Mouse (Mus musculus): ENCODE measurements around the gene Amz1.

Amz1 gene

GRCm38 (mm10) chr5:140723822-140724221, at the start of gene Amz1:
Amz1 (plus strand) TSS chr5:140724127.
- DNase-seq (ENCODE audit: low read depth, low spot score) = no peak

DNA sequence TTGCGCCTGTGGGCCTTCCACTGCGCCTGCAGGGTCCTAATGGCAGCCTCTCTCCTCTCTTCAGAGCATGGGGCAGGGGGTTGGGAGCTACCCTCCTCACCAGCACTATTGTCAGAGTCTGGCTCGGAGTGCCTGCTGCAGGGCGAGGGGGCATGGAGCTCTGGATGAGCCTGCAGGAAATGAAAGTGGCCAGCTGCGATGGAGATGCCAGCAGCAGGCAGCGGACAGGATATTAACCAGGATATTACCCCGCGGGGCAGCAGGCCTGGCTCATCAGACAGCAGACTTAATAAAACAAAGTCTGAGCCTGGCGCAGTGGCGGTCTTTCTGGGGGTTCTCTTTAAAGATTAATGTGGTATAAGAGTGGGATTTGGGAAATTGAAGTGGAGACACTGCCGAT, 48.8 kb upstream of the Amz1 start:
- no peak for DNase-seq (ENCODE audit: low read depth, low spot score)

DNA sequence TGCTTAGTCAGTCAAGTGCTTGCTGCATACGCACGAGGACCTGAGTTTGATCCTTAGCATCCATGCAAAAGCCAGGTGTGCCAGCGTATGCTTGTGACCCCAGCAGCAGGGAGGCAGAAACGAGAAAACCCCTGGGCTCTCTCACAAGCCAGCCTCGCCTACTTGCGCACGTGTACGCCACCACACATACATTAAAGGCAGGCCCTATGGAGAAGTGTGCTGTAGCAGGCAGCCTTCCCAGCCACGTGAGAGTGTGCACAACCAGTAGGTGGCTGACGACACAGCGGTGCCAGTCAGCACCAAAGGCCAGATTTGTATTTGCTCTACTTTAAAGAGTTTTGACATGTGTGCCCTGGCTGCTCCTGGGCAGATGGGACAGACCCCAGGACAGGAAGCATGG, 48.3 kb upstream of the Amz1 start:
- no peak for DNase-seq (ENCODE audit: low read depth, low spot score)

DNA sequence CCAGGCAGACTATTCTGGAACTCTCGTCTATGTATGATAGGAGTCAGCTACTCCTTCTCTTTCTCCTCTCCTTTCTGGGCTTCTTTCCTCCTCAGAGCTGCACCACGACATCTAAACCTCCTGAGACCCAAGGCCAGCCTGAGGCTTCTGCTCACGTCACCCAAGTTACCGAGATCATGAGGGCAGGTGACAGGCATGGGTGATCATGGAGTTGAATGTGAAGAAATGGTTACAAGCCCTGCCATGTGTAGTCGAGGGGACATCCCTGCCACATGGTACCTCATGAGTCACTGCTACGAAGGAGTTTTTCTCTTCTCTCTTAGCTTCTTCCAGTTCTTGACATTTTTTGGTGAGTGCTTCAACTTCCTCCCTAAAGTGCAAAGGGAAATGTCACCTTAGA, 46.8 kb upstream of the Amz1 start:
- no peak for DNase-seq (ENCODE audit: low read depth, low spot score)

DNA sequence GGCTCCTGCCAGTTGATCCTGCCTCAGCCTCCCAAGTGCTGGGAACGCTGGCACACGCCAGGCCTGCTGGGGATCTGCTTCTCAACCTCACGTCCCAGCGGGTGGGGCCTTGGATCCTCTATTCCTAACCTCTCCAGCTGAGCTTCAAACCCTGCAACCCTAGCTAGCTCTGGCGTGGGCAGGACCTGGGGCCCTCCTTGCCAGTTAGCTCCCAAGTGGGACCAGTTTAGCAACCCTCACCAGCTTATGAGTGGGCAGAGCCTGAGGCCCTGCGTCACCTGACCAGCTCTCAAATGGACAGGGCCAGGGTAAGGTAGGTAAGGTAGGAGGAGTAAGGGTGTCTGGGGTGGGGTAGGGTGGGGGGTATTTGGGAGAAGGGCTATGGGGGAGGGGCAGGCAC, 43.9 kb upstream of the Amz1 start:
- no peak for DNase-seq (ENCODE audit: low read depth, low spot score)

DNA sequence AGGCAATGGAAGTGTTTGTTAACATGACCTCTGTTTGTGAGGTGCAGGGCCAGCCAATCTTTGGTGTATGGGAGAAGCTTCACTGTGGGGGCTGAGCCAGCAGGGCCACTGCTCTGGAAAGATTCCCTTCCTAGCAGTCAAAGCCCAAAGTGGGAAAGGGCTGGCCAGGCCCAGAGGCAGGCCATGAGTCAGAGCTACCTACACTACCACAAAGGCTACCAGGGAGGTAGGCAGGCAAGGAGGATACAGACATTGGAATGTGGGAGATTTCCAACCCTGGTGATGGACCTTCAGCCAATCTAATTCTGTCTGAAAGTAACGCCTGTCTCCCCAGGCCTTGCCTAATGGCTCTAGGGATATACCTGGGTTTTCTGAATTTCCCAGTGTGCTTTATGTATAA, 43.0 kb upstream of the Amz1 start:
- DNase-seq (ENCODE audit: low read depth, low spot score) = no peak

- DNase-seq (ENCODE audit: low read depth, low spot score) = no peak
These were observed 41.8 kb upstream of the Amz1 start for GRCm38 (mm10) chr5:140682113-140682512.

DNA sequence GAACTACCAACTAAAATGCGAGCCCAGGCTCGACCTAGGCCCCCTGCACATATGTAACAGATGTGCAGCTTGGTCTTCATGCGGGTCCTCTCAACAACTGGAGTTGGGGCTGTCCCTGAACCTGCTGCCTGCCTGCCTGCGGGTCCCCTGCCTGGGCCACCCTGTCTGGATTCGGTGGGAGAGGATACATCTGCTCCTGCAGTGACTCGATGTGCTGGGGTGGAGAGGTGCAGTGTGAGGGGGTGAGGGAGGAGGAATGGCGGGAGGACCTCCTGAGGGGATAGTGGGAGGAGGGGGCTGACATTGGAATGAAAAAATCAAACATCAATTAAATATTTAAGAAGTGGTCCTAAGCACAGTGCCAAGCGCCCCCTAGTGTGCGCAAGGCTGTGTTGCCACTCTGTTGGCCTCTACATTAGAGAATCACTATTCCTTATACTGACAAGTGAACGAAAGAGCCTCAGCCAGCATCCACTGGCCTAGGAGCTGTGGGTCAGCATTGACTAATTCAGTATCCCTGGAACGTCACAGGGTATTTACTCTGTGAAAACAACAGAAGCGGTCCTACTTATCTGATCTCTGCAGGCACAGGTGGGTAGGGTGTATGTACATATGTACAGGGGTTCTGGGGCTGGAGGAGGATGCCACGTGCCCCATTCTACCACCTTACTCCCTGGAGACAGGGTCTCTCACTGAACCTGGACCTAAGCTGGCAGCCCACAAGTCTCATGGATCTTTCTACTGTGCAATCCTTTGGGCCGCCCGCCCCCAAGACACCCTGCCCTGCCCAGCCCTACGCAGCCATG, 39.4 kb upstream of the Amz1 start:
- peak; percentile 48 for DNase-seq (ENCODE audit: low read depth, low spot score)

DNA sequence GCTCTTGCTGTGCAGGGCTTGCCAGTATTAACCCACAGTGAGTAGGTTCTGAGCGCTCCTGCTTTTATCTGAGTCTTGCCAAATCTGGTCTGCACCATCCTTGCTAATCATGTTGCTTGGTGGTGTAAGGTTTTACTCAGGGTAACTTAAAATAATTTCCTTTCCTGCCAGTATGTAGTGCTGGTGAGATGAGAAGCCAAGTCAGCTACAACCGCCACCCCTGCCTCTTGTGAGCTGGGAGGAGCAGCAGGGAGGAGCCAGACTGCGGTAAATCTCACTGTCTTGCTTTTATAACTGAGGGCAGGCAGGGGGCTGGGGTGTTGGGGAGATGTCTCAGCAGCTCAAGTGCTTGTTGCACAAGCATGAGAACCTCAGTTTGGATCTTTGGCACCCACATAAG, 35.5 kb upstream of the Amz1 start:
- no peak for DNase-seq (ENCODE audit: low read depth, low spot score)

GRCm38 (mm10) chr5:140695987-140696386, 27.9 kb upstream of the Amz1 start:
- no peak for DNase-seq (ENCODE audit: low read depth, low spot score)

GRCm38 (mm10) chr5:140699776-140700175, 24.2 kb upstream of the Amz1 start:
- no peak for DNase-seq (ENCODE audit: low read depth, low spot score)

DNA sequence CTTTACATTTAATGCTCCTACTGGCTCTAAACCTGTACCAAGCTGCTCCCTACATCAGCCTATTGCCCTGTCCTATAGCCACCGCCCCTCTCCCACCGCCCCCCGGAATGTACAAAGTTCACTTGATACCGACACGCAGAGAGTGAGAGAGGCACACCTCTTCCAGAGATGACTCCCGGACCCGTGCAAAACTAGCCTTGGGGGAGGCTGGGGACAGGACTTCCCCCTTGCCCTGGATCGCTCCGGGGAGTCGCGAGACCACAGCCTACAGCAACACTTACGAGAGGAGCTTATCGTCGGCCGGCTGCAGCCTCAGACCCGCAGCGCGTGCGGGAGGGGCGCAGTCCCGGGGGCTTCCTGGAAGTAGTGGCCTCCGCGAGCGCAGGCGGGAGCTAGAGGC, 22.3 kb upstream of the Amz1 start:
- DNase-seq (ENCODE audit: low read depth, low spot score) = no peak

DNA sequence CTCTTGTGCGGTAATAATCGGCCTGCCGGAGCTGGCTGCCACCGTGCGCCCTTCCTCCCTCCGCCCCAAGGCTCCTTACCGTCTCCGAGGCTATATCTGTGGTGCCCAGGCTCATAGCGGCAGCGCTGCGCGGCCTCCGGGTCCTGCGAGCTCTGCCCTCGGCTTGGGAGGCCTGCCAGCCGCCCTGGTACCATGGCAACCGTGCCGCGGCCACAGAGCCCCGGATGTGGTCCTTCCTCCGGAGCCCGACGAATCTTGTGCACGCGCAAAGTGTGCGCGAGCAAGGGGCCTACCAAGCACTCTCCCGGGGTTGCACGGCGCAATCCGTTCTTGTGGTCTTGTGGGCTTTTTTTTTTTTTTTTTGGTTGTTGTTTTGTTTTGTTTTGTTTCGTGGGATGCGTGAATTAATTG, 21.8 kb upstream of the Amz1 start, which contains the start of gene Iqce:
Gene Iqce, minus strand, starts transcription at position 276 of the 411 bp plus-strand sequence.
- peak; percentile 95 for DNase-seq (ENCODE audit: low read depth, low spot score)

GRCm38 (mm10) chr5:140702618-140703175, 21.2 kb upstream of the Amz1 start:
- peak; percentile 22 for DNase-seq (ENCODE audit: low read depth, low spot score)

- no peak for DNase-seq (ENCODE audit: low read depth, low spot score)
These were observed 20.2 kb upstream of the Amz1 start for GRCm38 (mm10) chr5:140703480-140704377.

DNA sequence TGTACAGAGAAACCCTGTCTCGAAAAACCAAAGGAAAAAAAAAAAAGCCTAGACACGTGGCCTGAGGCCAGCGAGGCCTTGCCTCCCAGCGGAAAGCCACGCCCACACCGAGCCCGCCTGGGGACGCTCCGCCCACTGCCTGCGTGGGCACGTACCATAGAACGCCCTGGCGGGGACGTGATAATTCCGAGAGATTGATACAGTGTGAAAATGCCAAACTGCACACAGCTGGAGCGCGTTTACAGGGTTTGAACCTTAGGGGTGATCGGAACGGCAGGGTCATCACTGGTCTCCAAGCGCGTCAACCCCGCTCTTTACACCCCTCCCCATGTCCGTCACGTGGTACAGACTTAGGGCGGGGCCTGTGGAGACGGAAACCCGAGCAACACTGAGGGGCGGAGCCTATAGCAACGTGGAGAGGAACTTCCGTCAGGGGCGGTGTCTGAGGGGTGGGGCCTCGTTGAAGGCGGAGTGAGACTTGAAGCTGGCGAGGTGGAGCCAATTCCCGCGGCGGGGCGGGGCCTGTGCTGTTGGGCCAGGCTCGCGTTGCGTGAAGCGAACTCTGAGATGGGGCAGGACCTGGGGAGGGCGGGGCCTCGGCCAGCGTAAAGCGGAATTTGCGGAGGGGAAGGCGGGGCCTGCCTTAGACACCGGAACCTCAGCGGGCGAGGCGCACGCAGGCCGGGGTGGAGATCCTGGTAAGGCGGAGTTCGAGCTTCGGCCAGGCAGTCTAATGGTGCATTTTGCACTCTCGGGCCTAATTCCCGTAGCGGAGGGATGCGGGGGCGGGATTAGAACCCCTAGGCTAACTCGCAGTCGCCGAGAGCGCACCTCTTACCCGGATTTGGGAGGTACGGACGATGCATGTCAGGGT, 19.3 kb upstream of the Amz1 start, which contains the start of gene Brat1:
Gene Brat1, plus strand, starts transcription at position 634 of the 874 bp plus-strand sequence.
- peak; percentile 100 for DNase-seq (ENCODE audit: low read depth, low spot score)

- no peak for DNase-seq (ENCODE audit: low read depth, low spot score)
These were observed 18.3 kb upstream of the Amz1 start for GRCm38 (mm10) chr5:140705501-140706171.

DNA sequence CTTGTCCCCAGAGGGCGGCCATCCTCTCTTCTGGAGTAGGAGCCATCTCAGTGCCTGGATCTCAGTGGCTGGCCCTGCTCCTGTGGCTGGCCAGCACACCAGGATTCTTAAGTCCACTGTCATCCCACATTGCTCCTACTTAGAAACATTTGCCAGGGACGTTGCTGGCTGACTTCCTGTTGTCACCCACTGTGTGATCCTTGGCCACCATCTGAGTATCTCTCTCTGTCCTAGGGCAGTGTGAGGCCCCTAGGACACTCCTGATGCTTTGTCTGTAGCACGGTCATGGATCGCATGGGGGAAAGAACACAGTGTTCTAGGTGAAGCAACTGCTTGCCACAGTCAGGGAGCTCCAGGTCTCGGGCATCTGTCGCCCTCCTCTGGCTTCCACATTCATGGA, 13.6 kb upstream of the Amz1 start:
- no peak for DNase-seq (ENCODE audit: low read depth, low spot score)

- DNase-seq (ENCODE audit: low read depth, low spot score) = no peak
These were observed 12.9 kb upstream of the Amz1 start for GRCm38 (mm10) chr5:140711040-140711439.

DNA sequence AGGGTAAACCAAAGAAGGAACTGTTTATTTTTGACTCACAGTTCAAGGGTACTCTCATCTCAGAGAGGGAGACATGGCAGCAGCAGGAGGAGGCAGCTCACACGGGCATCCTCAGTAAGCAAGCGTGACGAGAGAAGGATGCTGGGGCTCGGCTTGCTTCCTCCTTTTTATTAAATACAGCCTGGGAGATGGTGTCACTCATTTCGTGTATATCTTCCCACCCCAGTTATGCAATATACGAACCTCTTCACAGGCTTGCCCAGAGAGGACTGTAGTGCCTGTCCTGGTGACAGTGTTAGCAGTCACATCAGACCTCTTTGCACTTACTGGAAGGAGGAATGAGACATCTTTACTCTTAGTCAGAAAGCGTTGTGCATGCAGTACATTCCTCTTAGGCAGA, 3.2 kb upstream of the Amz1 start:
- DNase-seq (ENCODE audit: low read depth, low spot score) = no peak

- DNase-seq (ENCODE audit: low read depth, low spot score) = no peak
These were observed 1.8 kb upstream of the Amz1 start for GRCm38 (mm10) chr5:140722121-140722520.

Data from CD4-positive helper T cell, adult 2 months (primary cell).